Mouse (Mus musculus): ENCODE results near the gene Fxr2.

DNA sequence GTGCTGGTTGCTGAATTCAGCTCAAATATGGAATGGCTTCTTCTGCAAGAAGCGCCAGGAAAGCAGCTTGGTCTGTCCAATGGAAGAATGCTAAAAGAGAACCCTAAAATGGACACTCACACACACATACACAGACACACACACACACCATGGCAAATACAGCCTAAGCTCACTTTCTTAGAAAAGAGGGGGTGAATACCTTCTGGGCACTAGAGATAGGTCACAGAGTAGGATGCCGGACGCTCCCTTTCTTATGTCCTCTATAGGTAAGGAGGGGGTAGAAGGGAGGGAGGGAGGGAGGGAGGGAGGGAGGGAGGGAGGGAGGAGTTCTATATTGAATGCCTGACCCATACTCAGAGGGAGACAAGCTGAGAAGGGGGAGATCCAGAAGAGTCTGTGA is 24.3 kb upstream of the Fxr2 start:
- no peak for TF ChIP-seq CTCF (IDR thresholded peaks at IDR 0.05; ENCODE audit: extremely low read depth, insufficient read depth, low read length)
- no peak for TF ChIP-seq POLR2A (IDR thresholded peaks at IDR 0.05; ENCODE audit: extremely low read depth, insufficient read depth, low read length)

All from cortical plate, adult 2 months (tissue).